Mouse (Mus musculus): Measurements from ENCODE around the gene Dnajc16.
"Not testable (repeated sequence)": the region's sequence is repeated elsewhere in the genome, so short reads cannot be mapped to it uniquely, and the experiment has no call there.

The Dnajc16 gene

GRCm38 (mm10) chr4:141794152-141794535, 3.4 kb upstream of the Dnajc16 start:
- no peak for DNase-seq

GRCm38 (mm10) chr4:141793282-141794151, 2.8 kb upstream of the Dnajc16 start, which contains the start of gene Casp9:
Gene Casp9, plus strand, starts transcription at chr4:141793612.
- peak; percentile 99 for DNase-seq

DNA sequence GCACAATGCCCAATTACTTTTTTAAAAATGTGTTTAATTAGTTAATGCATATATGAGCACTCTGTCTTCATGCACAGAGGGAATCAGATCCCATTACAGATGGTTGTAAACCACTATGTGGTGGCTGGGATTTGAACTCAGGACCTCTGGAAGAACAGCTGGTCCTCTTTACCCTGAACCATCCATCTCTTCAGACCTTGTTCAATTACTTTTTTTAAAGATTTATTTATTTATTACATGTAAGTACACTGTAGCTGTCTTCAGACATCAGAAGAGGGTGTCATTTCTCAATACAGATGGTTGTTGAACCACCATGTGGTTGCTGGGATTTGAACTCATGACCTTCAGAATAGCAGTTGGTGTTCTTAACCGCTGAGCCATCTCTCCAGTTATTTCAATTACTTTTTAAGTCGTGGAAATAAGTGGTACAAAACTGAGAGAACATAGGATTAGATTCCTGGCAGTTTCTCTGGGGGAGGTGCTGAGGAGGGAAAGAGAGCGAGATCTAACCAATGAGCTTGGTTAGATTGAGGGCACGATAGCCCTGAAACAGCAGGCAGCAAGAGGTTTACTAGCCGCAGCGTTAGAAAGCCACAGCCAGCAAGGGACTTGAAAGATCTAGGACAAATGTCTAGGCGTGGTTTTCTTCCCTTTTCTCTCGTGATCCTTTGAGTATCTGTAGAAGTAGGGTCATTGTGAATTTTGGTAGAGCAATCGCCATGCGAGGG, 2.0 kb upstream of the Dnajc16 start:
- DNase-seq, result peak; percentile 15

DNA sequence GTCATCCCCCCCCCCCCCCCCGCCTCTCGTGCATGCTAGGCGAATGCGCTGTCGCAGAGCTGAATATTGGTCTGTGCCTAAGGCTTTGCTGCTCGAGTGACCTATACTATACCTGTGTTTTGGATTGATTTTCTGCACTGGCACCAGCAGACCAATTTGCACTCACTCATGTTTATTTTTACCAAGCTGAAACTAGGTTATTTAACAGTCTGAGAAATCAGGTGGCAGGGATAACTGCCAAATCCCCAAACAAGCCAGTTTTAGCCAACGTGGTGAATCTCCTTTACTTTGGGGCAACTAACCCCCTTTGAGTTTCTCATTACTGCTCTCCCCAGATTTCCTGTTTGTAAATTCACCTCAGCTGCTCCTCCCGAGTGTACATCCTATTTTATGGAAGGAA, 1.2 kb upstream of the Dnajc16 start:
- no peak for DNase-seq

GRCm38 (mm10) chr4:141791486-141791885, 755 bp upstream of the Dnajc16 start:
- no peak for DNase-seq

- DNase-seq, result no peak
Measured at GRCm38 (mm10) chr4:141789564-141790218, 1.0 kb downstream of the Dnajc16 start.

DNA sequence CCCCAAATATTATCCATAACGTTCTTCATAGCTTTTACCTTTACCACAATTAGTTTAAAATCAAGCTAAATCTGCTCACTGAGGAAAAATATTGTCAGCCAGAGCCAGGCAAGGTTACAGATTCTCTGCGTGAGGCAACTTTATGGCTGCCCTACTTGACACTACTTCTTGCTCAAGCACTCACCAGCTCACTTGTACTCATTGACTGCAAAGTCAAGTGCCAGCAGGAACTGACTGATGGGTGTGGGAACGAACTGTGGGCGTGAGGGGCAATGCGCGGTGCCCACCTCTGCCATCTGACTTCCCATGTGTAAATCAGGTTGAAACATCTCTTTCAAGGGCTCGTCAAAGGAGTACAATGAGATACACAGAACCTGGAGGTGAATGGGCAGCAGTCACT, 3.3 kb downstream of the Dnajc16 start:
- DNase-seq, result peak; percentile 33

DNA sequence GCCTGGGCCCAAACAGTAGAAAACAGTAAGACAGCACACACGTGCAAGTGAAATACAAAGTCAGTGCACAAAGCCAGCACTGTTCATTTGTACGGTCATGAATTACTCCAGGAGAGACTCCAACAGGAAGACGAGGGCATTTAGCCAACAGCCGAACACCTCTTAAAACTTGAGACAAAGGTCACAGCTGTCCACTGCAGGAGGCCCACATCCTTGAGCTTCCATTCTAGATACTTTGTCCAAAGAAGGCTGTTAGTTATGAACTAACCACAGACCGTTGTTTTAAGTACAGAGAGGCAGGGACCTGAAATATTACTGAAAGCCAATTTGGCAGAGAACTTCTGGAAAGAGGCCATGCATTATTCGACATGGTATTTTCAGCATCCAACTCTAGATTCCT, 3.7 kb downstream of the Dnajc16 start:
- DNase-seq, result no peak

DNA sequence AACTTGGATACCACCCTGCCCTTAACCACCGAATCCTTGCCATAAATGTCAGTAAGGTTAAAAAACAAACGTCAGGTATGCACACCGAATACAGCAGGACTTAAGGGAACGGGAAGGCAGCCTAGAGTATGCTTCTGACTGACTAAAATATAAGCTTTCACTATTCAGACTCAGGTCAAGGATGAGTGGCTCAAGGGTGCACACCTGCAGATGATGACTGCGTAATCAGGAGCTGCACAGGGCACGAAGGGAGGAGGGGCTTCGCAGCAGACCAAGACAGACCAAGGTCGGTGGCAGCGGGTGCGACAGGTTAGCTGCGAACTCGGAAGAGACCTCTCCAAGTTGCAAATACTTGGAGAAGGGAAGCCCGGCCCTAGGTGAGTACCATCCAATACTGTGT, 4.6 kb downstream of the Dnajc16 start:
- no peak for DNase-seq

DNA sequence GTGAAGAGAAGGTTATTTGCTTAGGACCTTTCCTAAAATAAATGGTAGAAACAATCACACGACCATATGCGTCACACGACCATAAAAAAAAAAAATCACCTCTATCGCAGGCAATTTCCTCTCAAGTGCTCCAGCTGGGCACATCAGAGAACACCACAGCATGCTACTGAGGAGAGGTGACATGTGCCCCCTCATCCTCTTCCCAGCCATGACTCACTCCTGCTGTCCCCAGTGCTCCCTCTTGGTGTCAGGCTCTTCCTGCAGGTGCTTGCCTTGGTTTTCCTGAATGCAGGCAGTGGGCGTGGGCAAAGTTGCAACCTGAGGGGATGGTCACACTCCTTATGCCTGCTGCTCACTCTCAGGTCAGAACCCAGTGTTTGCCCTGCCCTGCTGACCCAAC, 5.9 kb downstream of the Dnajc16 start:
- no peak for DNase-seq

GRCm38 (mm10) chr4:141781201-141781985, 9.3 kb downstream of the Dnajc16 start:
- no peak for DNase-seq

DNA sequence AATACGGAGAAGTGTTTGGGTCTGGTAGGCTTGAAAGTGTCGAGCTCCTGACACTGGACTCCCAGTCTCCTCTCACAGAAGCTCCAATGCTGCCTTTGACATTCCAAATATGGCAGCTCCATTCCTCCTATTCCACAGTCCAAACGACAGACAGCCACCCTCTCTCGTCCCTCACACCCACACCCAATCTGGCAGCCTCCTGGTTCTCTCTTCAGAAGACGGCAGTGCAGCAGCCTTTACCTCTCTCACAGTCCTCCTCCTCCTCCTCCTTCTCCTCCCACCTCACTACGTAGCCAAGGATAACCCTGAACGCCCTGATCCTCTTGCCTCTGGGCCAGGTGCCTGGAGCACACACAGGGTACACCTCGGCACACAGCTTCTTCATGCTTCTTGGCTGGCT, 10.9 kb downstream of the Dnajc16 start:
- DNase-seq, result no peak

DNA sequence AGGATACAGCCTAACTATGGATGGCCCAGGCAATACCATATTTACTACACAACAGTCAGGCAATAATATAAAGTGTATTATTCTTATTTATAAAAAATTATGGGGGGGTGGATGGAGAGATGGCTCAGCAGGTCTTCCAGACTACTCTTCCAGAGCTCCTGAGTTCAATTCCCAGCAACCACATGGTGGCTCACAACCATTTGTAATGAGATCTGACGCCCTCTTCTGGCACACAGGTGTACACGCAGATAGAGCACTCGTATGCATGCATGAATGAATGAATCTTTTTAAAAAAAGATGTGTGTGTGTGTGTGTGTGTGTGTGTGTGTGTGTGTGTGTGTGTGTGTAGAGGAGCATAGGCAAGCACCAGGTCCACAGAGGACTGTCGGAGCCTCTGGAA, 17.7 kb downstream of the Dnajc16 start:
- DNase-seq, result not testable (repeated sequence)

DNA sequence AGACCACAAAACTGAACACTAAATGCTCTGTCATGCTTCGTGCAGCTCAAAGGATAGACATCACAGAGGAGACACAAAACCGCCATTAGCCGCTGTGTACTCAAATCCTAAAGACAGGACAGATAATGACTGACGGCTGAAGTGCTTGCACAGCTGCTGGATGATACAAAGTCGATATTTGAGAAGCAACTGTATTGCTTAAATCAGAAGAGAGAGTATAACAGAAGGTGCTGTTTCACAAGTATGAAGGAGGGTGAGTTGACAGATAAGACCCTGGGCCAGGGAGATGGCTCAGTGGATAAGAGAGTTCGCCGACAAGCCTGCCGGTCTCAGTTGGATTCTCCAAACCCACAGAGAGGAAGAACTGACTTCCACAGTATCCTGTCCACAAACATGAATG, 18.9 kb downstream of the Dnajc16 start:
- DNase-seq, result no peak

DNA sequence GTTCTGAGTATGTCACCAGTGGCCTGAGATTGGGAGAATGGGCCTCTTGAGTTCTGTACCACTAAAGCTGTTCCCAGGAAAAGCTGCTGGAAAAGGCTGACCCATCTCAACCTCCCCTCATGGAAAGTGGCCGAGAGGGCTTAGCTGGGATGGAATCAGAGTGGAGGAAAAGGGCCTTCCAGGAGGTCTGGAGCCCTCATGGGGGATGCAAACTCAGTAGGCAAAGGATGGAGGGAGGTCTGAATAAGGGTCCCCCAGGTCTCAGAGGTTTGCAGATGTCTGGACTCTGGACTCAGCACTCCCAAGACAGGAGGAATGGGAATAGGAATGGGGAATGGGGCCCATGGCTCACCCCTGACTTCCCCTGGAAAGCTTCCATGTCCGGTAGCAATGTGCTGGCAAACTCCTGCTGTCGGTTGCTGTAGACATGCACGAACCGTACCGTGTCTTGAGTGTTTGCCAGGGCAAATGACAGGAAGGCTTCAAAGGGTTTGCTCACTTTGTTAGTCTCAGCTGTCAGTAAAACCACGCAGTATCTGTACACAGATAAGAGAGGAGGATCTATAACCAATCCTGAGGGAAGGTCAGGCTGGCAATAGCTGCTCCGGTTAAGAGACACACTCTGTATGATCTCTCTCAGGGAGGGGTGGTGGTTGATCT, 21.1 kb downstream of the Dnajc16 start:
- no peak for DNase-seq

DNA sequence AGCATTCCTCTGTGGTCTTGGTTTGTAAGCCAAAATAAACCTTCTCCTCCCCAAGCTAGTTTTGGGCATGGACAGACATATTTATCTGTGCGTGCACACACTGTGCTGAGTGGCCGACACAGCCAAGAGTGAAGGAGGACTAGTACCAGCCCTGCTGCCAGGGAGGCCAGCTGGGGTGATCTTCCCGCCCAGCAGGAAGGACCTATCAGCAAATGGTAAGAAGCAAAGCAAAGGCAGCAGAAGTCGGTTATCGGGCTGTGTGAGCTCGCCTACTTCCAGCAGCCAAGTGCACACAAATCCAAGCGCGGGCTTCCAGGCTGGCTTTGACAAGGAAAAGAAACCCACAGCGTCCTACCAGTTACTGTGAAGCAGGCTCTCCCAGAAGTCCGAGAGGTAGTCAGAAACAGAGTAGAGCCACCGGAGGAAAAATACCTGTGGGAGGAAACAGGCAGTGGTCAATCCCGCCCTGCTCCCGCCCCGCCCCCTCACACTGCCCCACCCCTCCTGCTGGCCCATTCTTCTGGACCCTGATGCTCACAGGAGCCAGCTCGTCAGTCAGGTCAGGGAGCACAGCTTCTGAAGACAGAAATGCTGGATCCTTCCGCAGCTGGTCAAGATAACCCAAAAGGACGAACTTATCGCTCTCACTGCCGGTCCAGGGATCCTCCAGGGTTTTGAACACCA, 23.2 kb downstream of the Dnajc16 start:
- no peak for DNase-seq

DNA sequence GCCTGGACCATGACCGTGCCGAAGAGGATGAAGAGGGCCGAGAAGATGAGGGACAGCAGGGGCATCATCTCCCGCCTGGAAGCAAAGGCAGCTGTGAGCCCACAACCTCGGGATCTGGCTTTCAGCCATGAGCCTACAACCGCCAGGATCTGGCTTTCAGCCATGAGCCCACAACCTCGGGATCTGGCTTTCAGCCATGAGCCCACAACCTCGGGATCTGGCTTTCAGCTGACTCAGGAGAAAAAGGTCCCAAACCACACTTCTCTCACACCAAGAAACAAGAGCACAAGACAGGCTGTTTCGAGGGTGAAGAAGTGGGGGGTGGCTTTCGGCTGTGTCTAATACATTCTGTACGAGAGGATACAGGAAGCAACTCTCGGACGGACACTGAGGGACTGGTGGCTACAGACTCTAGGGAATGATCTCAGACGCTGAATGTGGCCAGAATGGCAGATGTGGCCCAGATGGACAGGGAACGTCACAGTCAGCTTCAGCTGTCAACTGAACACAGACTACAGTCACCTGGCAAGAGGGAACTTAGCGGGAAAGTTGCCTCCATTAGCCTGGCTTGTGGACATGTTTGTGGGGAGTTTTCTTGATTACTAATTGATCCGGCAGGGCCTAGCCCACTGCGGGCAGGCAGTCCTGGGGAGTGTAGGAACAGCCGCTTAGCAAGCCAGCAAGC, 23.9 kb downstream of the Dnajc16 start:
- DNase-seq, result peak; percentile 35

GRCm38 (mm10) chr4:141766316-141766667, 24.4 kb downstream of the Dnajc16 start:
- DNase-seq, result peak; percentile 9

DNA sequence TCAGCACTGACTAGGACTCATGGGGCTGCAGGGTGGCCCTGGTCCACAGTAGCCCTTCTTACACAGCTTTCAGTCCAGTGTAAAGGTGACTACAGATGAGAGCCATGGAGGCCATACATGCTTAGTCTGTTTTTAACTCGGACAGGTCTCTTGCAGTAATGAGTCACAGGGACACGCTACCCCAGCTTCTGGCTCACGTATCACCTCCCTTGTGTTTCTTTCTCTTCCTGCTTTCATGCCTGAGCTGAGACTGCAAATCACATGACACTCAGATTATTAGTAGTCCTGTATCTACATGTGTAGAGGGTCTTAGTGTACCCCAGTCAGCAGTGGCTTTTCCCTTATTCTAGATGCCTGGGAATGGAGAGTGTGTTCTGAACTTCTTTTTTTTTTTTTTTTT, 25.7 kb downstream of the Dnajc16 start:
- DNase-seq, result no peak

- no peak for DNase-seq
Measured at GRCm38 (mm10) chr4:141763476-141763875, 27.3 kb downstream of the Dnajc16 start.

DNA sequence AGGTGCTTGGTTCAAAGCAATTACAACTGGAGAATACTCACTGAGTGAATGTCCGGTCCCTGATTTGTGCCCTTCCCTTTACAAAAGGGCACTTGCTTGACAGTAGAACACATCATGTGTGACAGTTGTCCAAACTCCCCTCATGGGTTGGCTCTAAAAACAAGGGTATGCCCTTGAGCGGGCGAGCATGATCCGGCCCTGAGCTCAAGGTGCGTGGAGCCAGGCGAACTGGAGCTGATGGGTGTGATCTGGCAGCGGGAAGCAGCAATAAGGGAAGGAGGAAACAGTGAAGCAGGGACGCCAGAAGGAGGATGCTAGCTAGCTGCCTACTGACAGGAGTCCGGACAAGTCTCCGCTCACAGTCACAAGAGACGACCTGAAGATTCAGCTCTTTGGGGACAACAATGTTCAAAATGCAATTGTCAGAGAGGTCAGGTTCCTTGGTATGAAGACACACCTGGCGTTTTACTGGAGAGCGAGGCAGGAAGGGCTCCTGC, 28.6 kb downstream of the Dnajc16 start:
- DNase-seq, result no peak

All from lung, postnatal 14 days (tissue).